Mouse (Mus musculus) left cerebral cortex, postnatal 4 days (tissue): Measurements from ENCODE around the gene Asphd1. TPM values are rescaled to one million over a fixed set of nuclear protein-coding genes. Genes with fewer than 3 reads are reported as not detected.

Experiments used
- DNase-seq: peaks from one replicate; pipeline ENCODE4 v3.0.0-alpha.2; 2022
- intact Hi-C: fragments of 180-260 bp; cut with DNase I; formaldehyde crosslinking; loops from one replicate; pipeline ENCODE4 v1.15.1; 2025
- total RNA-seq, 2 experiments: library from RNA; stranded (reverse); gene quantifications; 2 replicates each; pipeline ENCODE4 v1.2.3; 2021

Gene Asphd1
- total RNA-seq = 10 to 100 TPM; 26.5 to 31.9 TPM

DNA sequence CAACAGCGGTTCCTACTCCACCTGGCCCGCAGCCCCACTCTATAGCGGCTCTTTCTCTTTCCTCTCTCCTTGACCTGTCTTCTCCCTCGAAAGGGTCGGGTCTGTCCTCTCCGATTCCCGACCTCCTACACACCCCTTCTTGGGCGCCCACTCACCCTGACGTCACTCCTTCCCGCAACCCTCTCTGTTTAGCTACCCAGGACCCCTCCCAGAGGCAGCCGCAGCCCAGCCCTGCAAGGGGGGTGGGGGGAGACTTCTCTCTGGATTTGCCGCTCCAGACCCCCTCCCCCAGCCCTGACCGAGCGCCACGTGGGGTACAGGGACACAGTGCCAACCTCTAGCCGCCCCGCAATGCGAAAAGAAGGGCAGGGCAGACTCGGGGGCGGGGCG, at the start of gene Asphd1:
Gene Asphd1, minus strand, starts transcription at position 180 of the 390 bp plus-strand sequence.
- peak; percentile 71 for DNase-seq
- intact Hi-C loops = loop anchor here (10.0 kb wide), 1 partner anchor 155 kb away; no protein-coding TSS in a partner anchor

GRCm38 (mm10) chr7:126996449-126996848, 47.1 kb upstream of the Asphd1 start:
- DNase-seq = no peak
- intact Hi-C loops = no loop called here

DNA sequence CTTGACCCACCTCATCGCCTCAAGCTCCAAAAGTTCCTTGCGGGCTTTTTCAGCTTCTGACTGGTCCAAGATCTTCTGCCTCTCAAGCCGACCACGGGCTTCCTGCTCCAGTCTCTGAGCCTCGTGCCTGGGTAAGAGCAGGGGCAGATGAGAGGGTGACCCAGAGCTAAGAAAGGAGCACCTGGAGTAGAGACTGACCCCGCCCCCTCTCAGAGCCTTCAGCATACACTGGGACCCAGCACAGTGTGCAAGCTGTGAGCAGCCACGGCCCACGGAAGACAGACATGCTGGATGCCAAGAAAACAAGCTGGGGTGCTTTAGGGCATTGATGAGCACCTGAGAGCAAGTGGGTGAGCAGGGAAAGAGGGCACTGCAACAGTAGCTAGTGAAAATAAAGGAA, 39.4 kb upstream of the Asphd1 start:
- intact Hi-C loops = no loop called here
- DNase-seq = no peak

DNA sequence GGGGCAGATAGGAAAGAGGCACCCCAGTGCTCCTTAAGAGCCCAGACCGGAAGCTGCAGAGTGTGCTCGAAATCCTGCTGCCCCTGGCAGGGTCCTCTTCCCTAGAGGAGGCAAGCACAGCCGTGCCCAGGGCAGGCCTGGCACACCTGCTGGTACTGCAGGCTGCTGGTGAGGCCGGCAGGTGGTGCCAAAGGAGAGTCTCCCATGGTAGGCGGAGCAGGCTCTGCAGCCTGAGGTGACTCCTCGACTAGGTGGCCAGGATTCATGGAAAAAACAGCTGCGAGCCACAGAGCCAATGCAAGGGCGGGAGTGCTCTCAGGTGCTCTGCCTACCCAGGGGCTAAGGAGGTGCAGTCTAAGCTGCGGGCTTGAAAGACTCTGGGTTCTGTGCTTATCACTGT, 36.9 kb upstream of the Asphd1 start:
- DNase-seq = peak; percentile 60
- intact Hi-C loops = no loop called here

- intact Hi-C loops = no loop called here
- no peak for DNase-seq
These were observed 35.5 kb upstream of the Asphd1 start for GRCm38 (mm10) chr7:126984667-126985444.

- no peak for DNase-seq
- intact Hi-C loops = no loop called here
These were observed 33.7 kb upstream of the Asphd1 start for GRCm38 (mm10) chr7:126983113-126983512.

GRCm38 (mm10) chr7:126982054-126982453, 32.7 kb upstream of the Asphd1 start:
- intact Hi-C loops = no loop called here
- no peak for DNase-seq

GRCm38 (mm10) chr7:126981601-126982000, 32.2 kb upstream of the Asphd1 start:
- intact Hi-C loops = no loop called here
- no peak for DNase-seq

DNA sequence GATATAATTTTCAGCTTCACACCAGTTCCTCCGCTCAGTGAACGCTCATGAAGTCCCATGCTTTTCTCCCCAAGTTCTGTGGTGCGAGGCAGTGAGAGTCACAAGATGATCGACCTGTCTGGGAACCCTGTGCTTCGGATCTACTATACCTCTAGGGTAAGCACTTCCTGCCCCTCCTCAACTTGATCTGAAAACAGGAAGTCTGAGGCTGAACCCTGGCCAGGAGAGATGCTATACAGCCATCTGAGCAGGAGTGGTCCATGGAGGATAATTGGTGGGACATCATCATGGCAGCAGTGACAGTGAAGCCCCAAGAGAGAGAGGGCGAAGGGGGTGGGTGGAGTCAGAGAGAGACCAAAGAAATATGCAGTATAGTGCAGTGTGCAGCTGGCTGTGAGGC, 29.5 kb upstream of the Asphd1 start:
- intact Hi-C loops = no loop called here
- DNase-seq = no peak

DNA sequence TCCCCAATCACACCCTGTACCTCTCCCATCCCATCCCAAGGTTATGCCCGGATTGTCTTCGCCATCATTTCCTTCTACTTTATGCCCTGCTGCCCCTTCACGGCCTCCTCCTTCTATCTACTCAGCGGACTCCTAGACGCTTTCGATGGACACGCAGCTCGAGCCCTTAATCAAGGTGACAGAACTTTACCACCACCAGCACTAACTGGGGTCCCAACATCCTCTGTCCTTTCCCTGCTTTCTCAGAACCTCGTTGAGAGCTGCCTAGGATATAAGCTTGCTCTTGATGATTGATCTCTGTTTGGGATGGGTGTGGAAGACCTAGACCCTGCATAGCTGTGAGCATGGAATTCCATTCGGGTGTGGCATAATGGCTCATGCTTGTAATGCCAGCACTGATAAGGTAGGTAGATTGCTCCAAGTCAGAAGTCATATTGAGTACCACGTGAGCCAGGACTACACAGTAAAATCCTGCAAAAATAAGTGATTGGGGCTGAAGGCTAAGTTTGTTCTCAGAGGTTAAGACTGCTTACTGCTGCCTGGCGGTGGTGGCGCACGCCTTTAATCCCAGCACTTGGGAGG, 27.6 kb upstream of the Asphd1 start:
- intact Hi-C loops = no loop called here
- DNase-seq = no peak

GRCm38 (mm10) chr7:126975950-126976866, 26.8 kb upstream of the Asphd1 start, which contains the start of gene Cdiptos:
TSS of gene Cdiptos (minus strand) at chr7:126976098.
- intact Hi-C loops = no loop called here
- peak; percentile 98 for DNase-seq

DNA sequence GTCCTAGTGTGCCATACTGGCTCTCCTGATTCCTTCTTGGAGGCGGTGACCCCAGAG, 26.3 kb upstream of the Asphd1 start, which contains the start of gene Cdipt:
Gene Cdipt, plus strand, starts transcription at position 22 of the 57 bp plus-strand sequence.
- DNase-seq = no peak
- intact Hi-C loops = no loop called here

DNA sequence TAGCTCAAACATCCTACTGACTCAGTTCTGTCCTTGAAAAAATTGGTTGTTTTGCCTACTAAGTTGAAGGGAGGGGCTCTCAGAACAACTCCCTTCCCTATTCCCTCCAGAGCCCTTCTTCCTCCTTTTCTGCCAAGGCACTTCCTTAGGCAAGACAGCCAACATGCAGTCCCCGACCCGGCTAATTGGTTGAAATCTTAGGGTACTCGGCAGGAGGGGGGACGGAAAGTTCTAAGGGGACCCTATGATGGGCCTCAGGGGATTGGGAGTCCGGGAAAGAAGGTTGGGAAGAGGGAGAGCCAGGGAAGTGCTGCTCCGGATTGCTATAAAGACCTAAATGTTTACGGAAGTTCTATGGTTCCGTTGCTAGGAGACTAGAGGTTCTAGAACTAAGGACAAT, 26.1 kb upstream of the Asphd1 start:
- no peak for DNase-seq
- intact Hi-C loops = no loop called here

GRCm38 (mm10) chr7:126967361-126967760, 18.0 kb upstream of the Asphd1 start:
- intact Hi-C loops = no loop called here
- DNase-seq = no peak

GRCm38 (mm10) chr7:126965568-126965967, 16.2 kb upstream of the Asphd1 start:
- intact Hi-C loops = no loop called here
- DNase-seq = peak; percentile 39

- peak; percentile 34 for DNase-seq
- intact Hi-C loops = no loop called here
These were observed 14.3 kb upstream of the Asphd1 start for GRCm38 (mm10) chr7:126963548-126964286.

DNA sequence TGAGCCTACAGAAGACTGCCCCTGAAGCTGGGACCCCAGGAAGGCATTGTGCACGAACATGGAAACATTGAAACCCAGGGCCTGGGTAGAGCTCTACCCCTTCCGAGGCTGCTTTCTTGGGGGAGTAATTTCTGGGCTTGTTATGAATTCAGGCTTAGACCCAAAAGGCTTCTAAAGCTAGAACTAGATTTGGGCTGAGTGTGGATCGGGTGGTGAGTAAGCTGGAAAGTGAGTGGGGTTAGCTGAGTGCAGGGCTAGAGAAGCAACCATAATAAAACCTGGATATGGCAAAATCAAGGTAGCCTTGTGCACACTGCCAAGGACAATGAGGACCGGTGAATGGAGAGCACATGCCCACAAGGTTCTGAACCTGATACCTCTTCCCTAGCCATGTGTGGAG, 12.6 kb upstream of the Asphd1 start:
- no peak for DNase-seq
- intact Hi-C loops = no loop called here

GRCm38 (mm10) chr7:126961095-126961494, 11.7 kb upstream of the Asphd1 start:
- intact Hi-C loops = no loop called here
- DNase-seq = no peak

GRCm38 (mm10) chr7:126959780-126960179, 10.4 kb upstream of the Asphd1 start:
- intact Hi-C loops = no loop called here
- no peak for DNase-seq

DNA sequence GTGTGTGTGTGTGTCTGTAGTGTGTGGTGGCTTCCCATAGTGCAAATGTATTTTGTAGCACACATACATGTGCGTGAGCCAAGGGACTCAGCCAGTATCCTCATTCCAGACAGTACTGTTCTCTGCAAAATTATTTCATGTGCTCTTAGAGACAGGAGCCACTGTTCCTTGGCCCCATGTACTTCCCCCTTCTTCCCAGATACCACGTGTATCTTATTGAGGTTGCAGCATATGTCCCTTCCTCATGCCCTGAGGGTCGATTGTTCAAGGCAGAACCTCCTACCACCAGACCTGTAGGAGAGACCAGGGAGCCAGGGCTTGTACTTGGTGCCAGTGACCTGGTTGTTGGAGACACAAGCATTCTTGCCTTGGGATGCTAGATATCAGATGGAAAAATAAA, 5.7 kb upstream of the Asphd1 start:
- intact Hi-C loops = no loop called here
- DNase-seq = no peak

DNA sequence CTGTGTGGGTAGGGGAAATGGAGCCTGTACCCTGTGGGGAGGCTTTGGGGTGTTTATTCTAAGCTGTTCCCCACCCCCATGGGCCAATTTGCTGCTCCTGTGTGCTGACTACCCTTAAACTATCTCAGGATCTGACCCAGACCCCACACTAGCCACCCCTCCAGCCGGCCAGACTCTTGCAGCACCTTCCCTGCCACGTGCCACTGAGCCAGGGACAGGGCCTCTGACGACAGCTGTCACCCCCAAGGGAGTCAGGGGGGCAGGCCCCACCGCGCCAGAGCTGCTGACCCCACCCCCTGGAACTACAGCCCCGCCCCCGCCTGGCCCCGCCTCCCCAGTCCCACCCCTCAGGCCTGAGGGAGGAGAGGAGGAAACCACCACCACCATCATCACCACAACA, 3.3 kb upstream of the Asphd1 start:
- intact Hi-C loops = no loop called here
- peak; percentile 38 for DNase-seq
